Mouse (Mus musculus): ENCODE data around the gene Taf11.

- TF ChIP-seq CTCF (IDR thresholded peaks at IDR 0.05; ENCODE audit: control insufficient read depth, insufficient read depth, low read length): no peak
- no peak for TF ChIP-seq POLR2A (IDR thresholded peaks at IDR 0.05; ENCODE audit: borderline replicate concordance, control insufficient read depth, low read depth, low read length)
Measured at GRCm38 (mm10) chr17:27957649-27958048, 48.0 kb upstream of the Taf11 start.
